Mouse (Mus musculus): Measurements from ENCODE around the gene Cask. TPM values are rescaled to one million over a fixed set of nuclear protein-coding genes. Genes with fewer than 3 reads are reported as not detected.
"Not testable (repeated sequence)": the region's sequence is repeated elsewhere in the genome, so short reads cannot be mapped to it uniquely, and the experiment has no call there.

The Cask gene
- polyA plus RNA-seq, 1 experiment from 2014 or later: 45.9 TPM

DNA sequence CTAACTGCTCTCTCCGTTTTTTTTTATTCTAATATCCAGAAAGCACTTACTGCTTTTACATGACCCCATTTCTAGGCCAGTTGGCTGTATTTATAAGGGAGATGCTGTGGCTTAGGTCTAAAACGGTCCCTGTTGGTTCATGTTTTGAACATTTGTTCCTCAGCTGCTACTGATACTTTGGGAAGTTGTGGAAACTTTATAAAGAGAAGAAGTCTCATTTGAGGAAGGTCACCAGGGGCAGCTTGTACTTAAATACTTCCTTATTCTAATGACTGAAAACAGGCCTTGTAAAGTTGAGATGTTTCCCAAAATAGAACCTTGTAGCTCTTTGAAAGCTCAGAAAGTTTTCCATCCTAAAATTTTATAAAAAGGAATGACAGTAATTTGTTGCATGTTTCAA is 52.4 kb downstream of the Cask start:
- H3K4me2 ChIP-seq: no peak overlapping the region

DNA sequence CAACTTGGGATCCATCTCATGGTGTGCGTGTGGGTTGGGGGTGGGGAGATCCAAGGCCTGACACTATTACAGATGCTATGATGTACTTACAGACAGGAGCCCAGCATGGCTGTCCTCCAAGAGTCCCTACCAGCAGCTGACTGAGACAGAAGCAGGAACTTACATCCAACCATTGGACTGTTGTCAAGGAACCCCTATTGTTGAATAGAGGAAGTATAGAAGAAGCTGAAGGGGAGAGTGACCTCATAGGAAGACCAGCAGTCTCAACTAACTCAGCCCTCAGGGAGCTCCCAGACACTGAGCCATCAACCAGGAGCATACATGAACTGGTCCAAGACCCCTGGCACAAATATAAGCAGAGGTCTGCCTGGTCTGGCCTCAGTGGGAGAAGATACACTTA is 85.5 kb downstream of the Cask start:
- Histone ChIP-seq H3K4me3 (no peak overlapping the region), H3K4me1 (replicated peaks) (no peaks in the 10 kb centered on the region), H3K9me3 (no peaks in the 10 kb centered on the region), H3K9ac (no peak overlapping the region), H3K36me3 (no peaks in the 10 kb centered on the region), H3K27ac (no peak overlapping the region), H3K27me3 (no peaks in the 10 kb centered on the region), H3K4me2 (no peak overlapping the region)
- WGBS: 94% methylated on average over 1 of the region's 1 CpGs
- ATAC-seq (ENCODE audit: low FRiP score): no peak

More for the DNA sequence above, 52.4 kb downstream of the Cask start:
- Histone ChIP-seq H3K4me1 (replicated peaks) (no peaks in the 10 kb centered on the region), H3K9me3 (no peaks in the 10 kb centered on the region), H3K9ac (no peak overlapping the region), H3K36me3 (no peaks in the 10 kb centered on the region), H3K4me3 (no peak overlapping the region), H3K27me3 (no peaks in the 10 kb centered on the region), H3K27ac (no peak overlapping the region)
- 78% methylated on average over 2 of the region's 2 CpGs for WGBS
- ATAC-seq (ENCODE audit: low FRiP score): no peak

DNA sequence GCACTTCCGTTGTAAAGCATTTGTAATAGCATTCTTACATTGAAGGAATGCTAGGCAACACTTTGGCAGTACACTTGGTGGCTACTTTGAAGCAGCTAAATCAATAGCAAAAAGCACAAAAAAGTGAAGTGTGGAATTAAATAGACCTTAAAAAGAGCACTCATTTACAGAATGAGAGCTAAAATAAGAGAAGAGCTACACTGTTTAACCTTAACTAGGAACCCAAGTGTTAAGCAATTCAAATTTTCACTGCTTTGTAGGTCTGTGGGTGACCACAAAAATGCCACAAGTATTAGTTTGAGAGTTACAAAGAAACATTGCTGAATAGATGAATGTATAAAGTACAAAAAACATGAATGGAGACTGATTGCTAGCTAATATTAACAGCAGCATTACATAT is 86.1 kb downstream of the Cask start:
- H3K9ac ChIP-seq: no peak overlapping the region
- H3K27me3 ChIP-seq: no peaks in the 10 kb centered on the region
- no peak overlapping the region for H3K27ac ChIP-seq
- ATAC-seq (ENCODE audit: low FRiP score): no peak
- H3K4me2 ChIP-seq: no peak overlapping the region
- 74% methylated on average over 1 of the region's 1 CpGs for WGBS
- no peaks in the 10 kb centered on the region for H3K36me3 ChIP-seq
- H3K9me3 ChIP-seq: no peaks in the 10 kb centered on the region
- H3K4me1 ChIP-seq (replicated peaks): no peaks in the 10 kb centered on the region
- H3K4me3 ChIP-seq: no peak overlapping the region

DNA sequence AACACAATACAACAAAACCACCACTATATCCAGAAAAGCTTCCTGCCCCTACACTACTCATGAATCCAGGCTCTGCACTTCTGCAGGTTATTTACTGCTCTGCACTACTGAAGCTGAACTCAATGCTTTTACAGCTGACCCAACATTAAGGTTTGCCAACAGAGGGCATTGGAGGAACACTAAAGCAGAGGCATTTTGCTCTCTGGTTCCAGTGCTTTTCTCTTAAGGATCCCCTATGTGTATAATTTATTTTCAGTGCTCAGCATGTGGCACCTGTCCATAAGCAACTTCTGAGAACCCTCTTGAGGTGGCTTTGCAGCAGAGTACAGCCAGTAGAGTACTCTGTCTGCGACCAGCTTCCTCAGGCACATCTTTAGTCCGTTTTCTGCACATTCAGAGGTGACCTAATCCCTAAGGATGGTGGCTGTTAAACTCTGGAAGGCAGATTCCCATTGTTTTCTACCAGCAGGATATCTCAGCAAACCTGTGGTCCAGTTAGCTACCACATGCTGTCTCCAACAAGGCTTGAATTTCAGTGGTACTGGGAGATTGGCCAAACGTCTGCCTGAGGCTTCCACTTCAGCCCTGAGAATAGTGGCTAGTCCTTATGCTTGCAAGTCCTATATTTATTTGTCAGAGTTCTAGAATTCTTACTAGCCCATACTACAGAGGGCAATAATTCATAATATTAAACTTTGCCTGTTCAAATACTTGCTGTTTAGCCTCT is 93.7 kb downstream of the Cask start:
- no peak overlapping the region for H3K27ac ChIP-seq
- no peak overlapping the region for H3K9ac ChIP-seq
- H3K4me2 ChIP-seq: no peak overlapping the region
- H3K36me3 ChIP-seq: no peaks in the 10 kb centered on the region
- 22% methylated on average over 3 of the region's 3 CpGs for WGBS
- ATAC-seq (ENCODE audit: low FRiP score): no peak
- no peaks in the 10 kb centered on the region for H3K27me3 ChIP-seq
- no peak overlapping the region for H3K4me3 ChIP-seq
- no peaks in the 10 kb centered on the region for H3K4me1 ChIP-seq (replicated peaks)
- no peaks in the 10 kb centered on the region for H3K9me3 ChIP-seq

DNA sequence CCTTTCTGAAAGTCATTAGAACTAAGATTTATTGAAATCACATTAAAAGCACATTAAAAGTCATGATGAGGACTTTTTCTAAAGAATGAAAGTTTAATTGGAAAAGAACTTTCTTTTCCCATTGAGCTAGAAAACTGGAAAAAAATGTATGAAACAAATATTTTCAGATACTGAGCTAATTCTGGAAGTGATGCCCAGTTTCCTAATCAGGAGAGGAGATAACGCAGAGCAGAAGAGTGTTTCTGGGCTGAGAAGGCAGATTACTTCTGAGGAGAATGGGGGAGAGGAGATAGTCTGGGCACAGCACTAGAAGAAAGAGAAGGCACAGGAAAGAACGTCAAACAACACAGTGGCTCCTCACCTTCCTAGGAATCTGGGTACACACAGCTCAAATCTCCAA is 110.1 kb downstream of the Cask start:
- Histone ChIP-seq H3K4me3 (no peak overlapping the region), H3K36me3 (no peaks in the 10 kb centered on the region), H3K9me3 (no peaks in the 10 kb centered on the region), H3K27ac (no peak overlapping the region), H3K4me1 (replicated peaks) (no peaks in the 10 kb centered on the region), H3K9ac (no peak overlapping the region), H3K4me2 (no peak overlapping the region), H3K27me3 (no peaks in the 10 kb centered on the region)
- no peak for ATAC-seq (ENCODE audit: low FRiP score)
- 86% methylated on average over 2 of the region's 2 CpGs for WGBS

DNA sequence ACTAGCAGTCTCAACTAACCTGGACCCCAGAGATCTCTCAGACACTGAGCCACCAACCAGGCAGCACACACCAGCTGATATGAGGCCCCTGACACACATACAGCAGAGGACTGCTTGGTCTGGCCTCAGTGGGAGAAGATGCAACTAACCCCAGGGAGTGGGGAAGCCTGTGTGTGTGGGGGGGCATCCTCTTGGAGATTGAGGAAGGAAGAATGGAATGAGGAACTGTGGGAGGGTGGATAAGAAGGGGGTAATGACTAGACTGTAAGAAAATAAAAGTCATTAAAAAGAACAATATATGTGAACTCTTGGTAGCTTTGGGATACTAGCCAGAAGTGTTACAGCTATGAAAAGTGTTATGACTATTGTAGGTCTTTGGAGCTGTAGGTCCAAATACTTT is 120.4 kb downstream of the Cask start:
- ATAC-seq (ENCODE audit: low FRiP score); H3K36me3 ChIP-seq; H3K27ac ChIP-seq; H3K4me1 ChIP-seq (replicated peaks); H3K9me3 ChIP-seq; H3K4me3 ChIP-seq; H3K4me2 ChIP-seq; H3K9ac ChIP-seq; H3K27me3 ChIP-seq: not testable (repeated sequence)

DNA sequence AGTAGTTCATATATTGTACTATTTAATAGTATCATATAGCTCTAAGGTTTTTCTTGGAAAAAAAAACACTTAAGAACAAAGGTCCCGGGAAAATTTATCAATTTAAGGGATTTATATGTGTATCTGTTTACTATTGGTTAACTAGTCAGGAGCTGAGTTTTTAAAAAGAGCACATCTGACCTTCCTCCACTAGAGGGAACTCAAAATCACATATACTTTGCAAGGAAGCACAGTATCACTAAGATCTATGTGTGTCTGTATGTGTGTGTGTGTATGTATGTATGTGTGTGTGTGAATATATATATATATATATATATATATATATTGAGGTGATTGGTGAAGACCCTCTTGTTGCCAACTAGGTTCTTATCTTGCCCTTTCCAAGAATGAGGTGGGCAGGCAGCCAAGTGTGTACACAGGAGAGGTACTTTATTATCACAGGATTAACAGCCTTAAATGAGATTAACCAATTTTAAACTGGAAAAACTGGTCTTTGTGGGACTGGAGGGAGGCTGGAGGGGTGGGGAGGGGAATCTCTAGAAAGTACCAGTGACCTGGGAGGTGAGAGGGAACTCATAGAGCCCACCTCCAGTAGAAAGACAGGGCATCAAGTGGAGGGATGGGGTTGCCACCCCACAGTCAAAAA is 121.2 kb downstream of the Cask start:
- no peak overlapping the region for H3K4me2 ChIP-seq
- ATAC-seq (ENCODE audit: low FRiP score): no peak
- no peak overlapping the region for H3K4me3 ChIP-seq
- no peaks in the 10 kb centered on the region for H3K27me3 ChIP-seq
- WGBS: 70% methylated on average over 1 of the region's 1 CpGs
- H3K36me3 ChIP-seq: no peaks in the 10 kb centered on the region
- H3K9me3 ChIP-seq: no peaks in the 10 kb centered on the region
- no peak overlapping the region for H3K9ac ChIP-seq
- no peak overlapping the region for H3K27ac ChIP-seq
- H3K4me1 ChIP-seq (replicated peaks): no peaks in the 10 kb centered on the region

DNA sequence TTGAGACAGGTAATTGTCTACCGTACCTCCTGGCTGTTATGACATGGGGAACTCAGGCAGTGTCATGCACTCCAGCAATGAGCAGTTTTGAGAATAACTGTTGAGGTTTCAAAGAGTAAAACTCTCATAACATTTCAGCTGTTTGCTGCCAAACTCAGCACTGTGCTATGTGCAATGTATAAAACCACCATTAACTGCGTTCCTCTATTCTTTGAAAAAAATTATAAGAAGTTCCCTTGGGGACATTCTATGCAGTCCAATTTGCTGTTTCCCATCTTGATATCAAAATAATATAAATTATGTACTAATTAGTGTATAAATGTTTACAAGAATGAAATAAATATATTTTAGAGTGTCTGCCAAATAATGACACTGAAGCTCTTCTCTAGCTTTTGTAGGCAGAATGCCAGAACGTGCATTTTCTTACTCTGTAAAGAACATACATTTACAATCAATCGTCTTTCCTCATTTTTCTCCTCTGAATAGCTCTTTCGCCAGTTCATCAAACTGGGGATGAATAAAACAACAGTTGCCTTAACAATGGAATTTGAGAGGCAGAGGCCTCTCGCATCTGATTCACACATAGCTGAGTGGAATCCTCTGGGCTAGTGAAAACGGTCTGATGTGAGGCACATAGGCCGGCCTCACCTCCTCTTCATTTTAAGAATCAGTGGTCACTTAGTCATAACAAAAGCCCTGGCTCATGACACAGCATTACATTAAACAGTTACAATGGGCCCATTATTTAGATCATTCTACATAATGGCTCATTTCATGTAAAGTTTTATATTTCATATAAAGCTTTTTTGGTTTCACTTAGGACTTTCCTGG is 125.4 kb downstream of the Cask start:
- WGBS: 52% methylated on average over 8 of the region's 8 CpGs
- Histone ChIP-seq H3K36me3 (no peaks in the 10 kb centered on the region), H3K9ac (no peak overlapping the region), H3K9me3 (no peaks in the 10 kb centered on the region), H3K4me1 (replicated peaks) (no peaks in the 10 kb centered on the region), H3K4me3 (no peak overlapping the region), H3K27me3 (no peaks in the 10 kb centered on the region), H3K4me2 (no peak overlapping the region), H3K27ac (no peak overlapping the region)
- ATAC-seq (ENCODE audit: low FRiP score): no peak

DNA sequence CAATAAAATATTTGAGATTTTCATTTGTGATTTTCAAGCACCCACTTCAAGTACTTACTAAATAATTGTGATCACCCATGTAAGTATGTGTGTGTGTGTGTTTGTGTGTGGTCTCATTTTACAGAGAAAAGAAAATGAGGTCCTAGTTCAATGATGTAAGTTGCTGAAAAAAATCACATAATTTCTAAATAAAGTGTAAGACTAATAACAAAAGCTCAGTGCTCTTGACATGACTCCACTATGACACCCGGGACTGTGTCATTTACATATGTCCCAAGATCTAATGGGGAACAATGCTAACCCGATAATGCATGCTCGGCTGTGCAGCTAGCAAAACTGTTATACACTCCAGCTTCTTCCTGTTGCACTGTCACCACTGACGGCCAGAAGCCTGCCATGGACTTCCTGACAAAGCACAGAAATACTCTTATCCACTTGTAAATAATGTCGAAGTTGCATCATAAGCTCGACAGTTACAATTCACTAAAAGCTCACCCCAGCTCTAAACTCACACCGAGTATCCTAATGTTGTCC is 130.8 kb downstream of the Cask start:
- no peaks in the 10 kb centered on the region for H3K4me1 ChIP-seq (replicated peaks)
- H3K4me2 ChIP-seq: no peak overlapping the region
- ATAC-seq (ENCODE audit: low FRiP score): no peak
- 70% methylated on average over 7 of the region's 7 CpGs for WGBS
- no peaks in the 10 kb centered on the region for H3K27me3 ChIP-seq
- H3K9ac ChIP-seq: no peak overlapping the region
- H3K4me3 ChIP-seq: no peak overlapping the region
- no peaks in the 10 kb centered on the region for H3K36me3 ChIP-seq
- H3K9me3 ChIP-seq: no peaks in the 10 kb centered on the region
- H3K27ac ChIP-seq: no peak overlapping the region

DNA sequence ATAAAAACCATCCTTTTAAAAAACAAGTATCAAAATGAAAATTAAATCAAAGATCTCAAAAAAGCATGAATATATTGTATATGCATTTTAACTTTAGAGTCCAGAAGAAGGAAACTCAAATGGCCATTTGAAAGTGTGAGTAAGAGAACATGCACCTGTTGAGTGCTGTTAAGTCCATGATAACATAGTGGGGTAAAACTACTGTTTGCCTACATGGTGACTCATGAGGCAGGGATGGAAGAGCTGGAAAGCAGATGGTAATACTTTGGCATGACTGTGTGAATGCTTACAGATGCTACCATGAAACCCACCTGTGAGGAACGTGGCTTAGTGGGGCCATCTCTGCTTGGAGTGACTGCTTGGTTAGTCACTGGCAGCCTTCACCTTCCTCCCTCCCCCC is 132.9 kb downstream of the Cask start:
- H3K27ac ChIP-seq: no peak overlapping the region
- H3K36me3 ChIP-seq: no peaks in the 10 kb centered on the region; the same call in 1 of the 2 replicates
- no peaks in the 10 kb centered on the region for H3K4me1 ChIP-seq (replicated peaks)
- H3K4me2 ChIP-seq: no peak overlapping the region
- 71% methylated on average over 1 of the region's 1 CpGs for WGBS
- ATAC-seq (ENCODE audit: low FRiP score): no peak
- no peaks in the 10 kb centered on the region for H3K9me3 ChIP-seq
- H3K4me3 ChIP-seq: no peak overlapping the region
- no peaks in the 10 kb centered on the region for H3K27me3 ChIP-seq
- H3K9ac ChIP-seq: no peak overlapping the region

DNA sequence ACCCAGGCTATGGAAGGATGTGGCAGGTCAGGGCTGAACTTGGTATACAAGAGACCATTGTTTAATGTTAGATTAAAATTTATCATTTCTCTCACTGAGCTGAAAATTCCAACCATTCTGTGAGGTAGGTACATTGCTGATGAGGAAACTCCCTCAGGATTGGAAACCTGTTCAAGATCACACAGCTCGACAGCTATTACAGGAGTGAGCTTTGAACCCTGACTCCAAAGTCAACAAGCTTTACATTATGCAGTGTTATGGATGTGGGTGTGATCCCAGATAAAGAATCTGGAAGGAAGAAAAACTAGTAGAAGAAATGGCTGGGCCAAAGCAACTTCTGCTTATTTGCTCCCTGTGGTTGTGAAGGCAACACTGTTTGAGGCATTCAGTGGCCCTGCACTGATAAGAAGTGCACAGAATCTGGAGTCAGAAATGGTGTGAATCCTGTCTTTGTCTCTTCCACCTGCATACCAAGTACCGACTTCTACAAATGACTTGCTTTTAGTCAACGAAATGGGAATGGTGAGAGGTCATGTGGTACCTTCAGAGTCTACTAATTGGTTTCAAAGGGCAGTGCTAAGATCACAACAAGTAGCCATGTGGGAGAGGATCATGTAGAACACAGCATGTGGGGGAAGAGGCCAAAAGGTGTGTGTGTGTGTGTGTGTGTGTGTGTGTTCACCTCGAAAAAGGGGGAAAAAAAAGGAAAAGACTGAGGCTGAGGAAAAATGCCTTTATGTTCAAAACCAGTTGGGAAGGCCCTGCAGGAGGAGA is 134.2 kb downstream of the Cask start:
- Histone ChIP-seq H3K4me1 (replicated peaks) (no peaks in the 10 kb centered on the region), H3K36me3 (no peaks in the 10 kb centered on the region; the same call in 1 of the 2 replicates), H3K4me2 (no peak overlapping the region), H3K9me3 (no peaks in the 10 kb centered on the region), H3K4me3 (no peak overlapping the region), H3K27ac (no peak overlapping the region), H3K27me3 (no peaks in the 10 kb centered on the region), H3K9ac (no peak overlapping the region)
- WGBS: 82% methylated on average over 3 of the region's 4 CpGs
- no peak for ATAC-seq (ENCODE audit: low FRiP score)

DNA sequence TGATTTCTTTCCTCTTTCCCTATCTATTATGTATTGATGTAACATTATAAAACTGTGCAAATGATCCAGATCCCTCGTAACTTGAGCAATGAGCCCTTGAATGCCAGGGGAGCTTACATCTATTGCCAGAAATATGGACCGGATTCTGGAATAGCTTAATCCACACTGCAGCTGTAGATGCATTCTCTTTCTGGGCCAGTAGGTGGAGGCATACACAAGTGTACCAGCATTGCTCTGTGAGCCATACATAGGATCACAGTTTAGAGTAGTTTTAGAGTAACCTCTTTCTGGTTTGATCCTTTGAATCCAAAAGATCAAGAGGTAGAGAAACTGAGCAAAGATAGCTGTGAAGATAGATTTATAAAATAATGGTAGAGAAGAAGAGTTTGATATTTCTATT is 141.0 kb downstream of the Cask start:
- no peak overlapping the region for H3K9ac ChIP-seq
- no peaks in the 10 kb centered on the region for H3K4me1 ChIP-seq (replicated peaks)
- 54% methylated on average over 2 of the region's 2 CpGs for WGBS
- no peak overlapping the region for H3K4me3 ChIP-seq
- no peaks in the 10 kb centered on the region for H3K9me3 ChIP-seq
- no peak overlapping the region for H3K4me2 ChIP-seq
- H3K27me3 ChIP-seq: no peaks in the 10 kb centered on the region
- H3K36me3 ChIP-seq: no peaks in the 10 kb centered on the region; the same call in 1 of the 2 replicates
- 0 out of 2 replicates have a peak, but pooled peaks have one; percentile 49 for ATAC-seq (ENCODE audit: low FRiP score)
- no peak overlapping the region for H3K27ac ChIP-seq
